10 mouse cellular contexts compared by ENCODE assay signal in the genomic region with DNA sequence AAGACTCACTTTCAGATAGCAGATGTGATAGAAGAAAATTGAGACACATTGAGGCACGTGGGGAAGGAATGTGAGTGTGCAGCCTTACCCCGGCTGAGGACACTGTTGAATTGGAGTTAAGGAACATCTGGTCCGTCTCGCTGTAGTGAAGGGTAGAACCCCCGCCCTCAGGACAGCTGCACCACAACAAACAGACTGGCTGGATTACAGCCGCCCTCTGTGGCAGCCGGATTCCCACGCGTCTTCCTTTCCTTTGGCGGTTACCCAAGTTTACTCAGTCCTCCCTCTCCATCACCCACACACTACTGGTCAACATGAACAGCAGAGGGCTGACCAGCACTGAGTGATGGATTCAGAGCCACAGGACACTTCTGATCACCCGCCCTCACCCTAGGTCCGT.
DNase-seq lines count a peak whose midpoint lies in the region; ATAC-seq and TF ChIP-seq lines count a peak whose summit lies in the region.
"Had no signal": no experiment of that assay in that cellular context is flagged by ENCODE, and none has a peak within 500 bp of the region (broad histone marks: within the 10 kb centered on the region; RNA-seq: fewer than 3 reads in every experiment).

No protein-coding gene starts in this region.

- H3K9me3 ChIP-seq in forebrain, embryonic 14.5 days (replicated peaks; ENCODE audit: control insufficient read depth, low read length) = no peaks in the 10 kb centered on the region
- H3K9me3 ChIP-seq in midbrain, embryonic 16.5 days (replicated peaks; ENCODE audit: control insufficient read depth, low read length, poor library complexity, severe bottlenecking) = no peaks in the 10 kb centered on the region

- no peak for ATAC-seq in forebrain, embryonic 14.5 days
- no peak for ATAC-seq in midbrain, embryonic 16.5 days

- TF ChIP-seq CTCF in kidney, adult 2 months (conservative IDR thresholded peaks at IDR 0.05; ENCODE audit: insufficient read depth, insufficient read length, low read depth, low read length) = no peak

- H3K4me1 ChIP-seq in kidney, adult 2 months (ENCODE audit: control insufficient read depth, insufficient read depth, low read length) = no peaks in the 10 kb centered on the region
- H3K4me1 ChIP-seq in forebrain, embryonic 14.5 days (ENCODE audit: control insufficient read depth, insufficient read depth, low read length) = no peaks in the 10 kb centered on the region
- no peaks in the 10 kb centered on the region for H3K4me1 ChIP-seq in midbrain, embryonic 16.5 days (ENCODE audit: control insufficient read depth, insufficient read depth, low read length)

- no peak overlapping the region for H3K4me2 ChIP-seq in forebrain, embryonic 14.5 days (ENCODE audit: low read length)
- H3K4me2 ChIP-seq in midbrain, embryonic 16.5 days (ENCODE audit: low read length) = no peak overlapping the region

- H3K9ac ChIP-seq in forebrain, embryonic 14.5 days (ENCODE audit: low read length) = no peak overlapping the region
- H3K9ac ChIP-seq in midbrain, embryonic 16.5 days (ENCODE audit: low read depth, low read length) = no peak overlapping the region

- no peak overlapping the region for H3K27ac ChIP-seq in kidney, adult 2 months (ENCODE audit: insufficient read depth, low read depth, low read length)
- H3K27ac ChIP-seq in forebrain, embryonic 14.5 days (ENCODE audit: low read depth, low read length) = no peak overlapping the region
- no peak overlapping the region for H3K27ac ChIP-seq in midbrain, embryonic 16.5 days (ENCODE audit: low read length)

- peak; percentile 6 to 7 for DNase-seq in frontal cortex, postnatal 36 days (ENCODE audit: low spot score in 2 of 2)
- no peak for DNase-seq in frontal cortex, postnatal 10 days (ENCODE audit: low spot score in 2 of 2)
- DNase-seq in gastrocnemius, adult 18-20 months (ENCODE audit: low spot score) = peak; percentile 26
- peak; percentile 14 for DNase-seq in kidney, adult 2 months
- peak; percentile 75 for DNase-seq in lung, postnatal 10 days
- DNase-seq in forebrain, embryonic 14.5 days (ENCODE audit: low spot score) = no peak
- DNase-seq in cerebellum, adult 8-10 months = no peak
- DNase-seq: layer of hippocampus, postnatal 36 days had no signal

- no peaks in the 10 kb centered on the region for H3K36me3 ChIP-seq in kidney, adult 2 months (ENCODE audit: control insufficient read depth, insufficient read depth, low read length)
- H3K36me3 ChIP-seq in forebrain, embryonic 14.5 days (ENCODE audit: control insufficient read depth, insufficient read depth, low read length) = no peaks in the 10 kb centered on the region
- no peaks in the 10 kb centered on the region for H3K36me3 ChIP-seq in midbrain, embryonic 16.5 days (ENCODE audit: control insufficient read depth, insufficient read depth, low read length)

- WGBS in kidney, adult 2 months = 35% methylated on average over 12 of the region's 12 CpGs
- 88% methylated on average over 12 of the region's 12 CpGs for WGBS in forebrain, embryonic 14.5 days
- 85% methylated on average over 12 of the region's 12 CpGs for WGBS in midbrain, embryonic 16.5 days

- no peak for TF ChIP-seq POLR2A in kidney, adult 2 months (IDR thresholded peaks at IDR 0.05; ENCODE audit: low read depth, low read length)

- no peak overlapping the region for H3K4me3 ChIP-seq in kidney, adult 2 months (ENCODE audit: insufficient read depth, low read depth, low read length)
- H3K4me3 ChIP-seq in forebrain, embryonic 14.5 days (ENCODE audit: low read depth, low read length) = no peak overlapping the region
- H3K4me3 ChIP-seq in midbrain, embryonic 16.5 days (ENCODE audit: low read depth, low read length) = no peak overlapping the region
- H3K4me3 ChIP-seq: erythroblast, embryonic 14.5 days had no signal

- no peaks in the 10 kb centered on the region for H3K27me3 ChIP-seq in kidney, adult 2 months (replicated peaks; ENCODE audit: control insufficient read depth, insufficient read depth, low read length)
- no peaks in the 10 kb centered on the region for H3K27me3 ChIP-seq in forebrain, embryonic 14.5 days (replicated peaks; ENCODE audit: control insufficient read depth, insufficient read depth, low read length)
- H3K27me3 ChIP-seq in midbrain, embryonic 16.5 days (ENCODE audit: control insufficient read depth, insufficient read depth, low read depth, low read length) = no peaks in the 10 kb centered on the region

Comparison
In these comparisons a context has a peak if more than half of its experiments do, and no peak if none do; other contexts are left out.
1. DNase-seq: peak in frontal cortex, postnatal 36 days (2 of 2), gastrocnemius, adult 18-20 months (single experiment), kidney, adult 2 months (single experiment) and lung, postnatal 10 days (single experiment); none in frontal cortex, postnatal 10 days (0 of 2), forebrain, embryonic 14.5 days (single experiment) and cerebellum, adult 8-10 months (single experiment).